Mouse (Mus musculus): ENCODE data around the gene 1700092M07Rik.

- no peak for TF ChIP-seq CTCF (conservative IDR thresholded peaks at IDR 0.05; ENCODE audit: low read length)
- TF ChIP-seq POU5F1 (IDR thresholded peaks at IDR 0.05; ENCODE audit: borderline replicate concordance, low read length), result no peak
- TF ChIP-seq NANOG (IDR thresholded peaks at IDR 0.05; ENCODE audit: borderline replicate concordance, low read length), result no peak
These were observed 18.0 kb upstream of the 1700092M07Rik start for GRCm38 (mm10) chr19:8722559-8722906.

All from E14TG2a.4 (cell line).